Mouse (Mus musculus) lung, adult 18-20 months (tissue): ENCODE data around the gene Tigar.

ENCODE experiments used
- DNase-seq, 2 experiments: peaks; one replicate each; pipeline ENCODE4 v3.0.0; 2022; ENCODE audit warnings: mixed read lengths in 2 of 2

Tigar gene

DNA sequence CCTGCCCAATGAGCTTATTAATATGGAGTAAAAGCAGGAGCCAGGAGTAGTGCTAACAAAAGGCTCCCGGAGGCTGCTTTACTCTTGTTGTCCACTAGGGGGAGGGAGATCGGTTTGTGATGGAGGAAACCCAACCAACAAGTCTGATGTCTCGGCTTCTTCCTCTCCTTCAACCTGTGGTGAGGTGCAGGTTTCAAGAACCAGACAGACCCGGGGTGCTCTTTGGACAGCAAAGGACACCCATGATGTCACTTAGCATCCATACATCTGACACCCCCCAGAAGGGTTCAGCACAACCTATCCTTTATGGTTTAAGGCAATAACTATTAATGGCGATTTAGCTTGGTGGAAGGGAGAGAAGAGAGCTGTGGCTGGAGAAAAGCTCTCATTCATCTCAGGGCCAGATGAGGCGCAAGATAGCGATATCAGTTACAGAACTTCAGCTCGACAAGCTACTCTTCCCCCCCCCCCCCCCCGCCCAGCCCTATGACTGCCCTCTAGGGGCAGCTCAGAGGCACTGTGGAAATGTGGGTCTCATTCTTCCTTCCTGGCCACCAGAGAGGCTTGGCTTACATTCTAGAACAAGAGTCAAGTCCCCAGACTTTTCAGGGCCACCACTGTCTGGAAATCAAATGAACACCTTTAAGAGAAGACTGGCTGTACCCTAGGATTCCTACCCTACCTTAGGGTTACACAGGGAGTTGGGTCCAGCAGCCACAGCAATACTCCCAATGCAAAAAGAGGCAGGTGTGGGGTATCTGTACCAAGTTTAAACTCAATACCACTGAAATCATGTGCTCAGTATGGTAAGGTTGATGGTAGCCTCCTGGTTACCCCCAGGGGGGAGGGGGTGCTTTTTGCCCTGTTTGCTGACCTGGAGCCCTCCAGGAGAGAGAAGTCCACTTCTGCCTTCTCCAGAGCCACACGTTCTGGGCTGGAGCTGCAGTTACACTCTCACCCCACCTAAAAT is 33.1 kb upstream of the Tigar start:
- DNase-seq = peak; percentile 22 to 58

GRCm38 (mm10) chr6:127138962-127139361 is 29.6 kb upstream of the Tigar start:
- DNase-seq = no peak

- DNase-seq = no peak
Measured at GRCm38 (mm10) chr6:127133433-127134245, 24.3 kb upstream of the Tigar start.

GRCm38 (mm10) chr6:127132719-127133118 is 23.4 kb upstream of the Tigar start:
- DNase-seq = no peak

GRCm38 (mm10) chr6:127131946-127132345 is 22.6 kb upstream of the Tigar start:
- no peak for DNase-seq

DNA sequence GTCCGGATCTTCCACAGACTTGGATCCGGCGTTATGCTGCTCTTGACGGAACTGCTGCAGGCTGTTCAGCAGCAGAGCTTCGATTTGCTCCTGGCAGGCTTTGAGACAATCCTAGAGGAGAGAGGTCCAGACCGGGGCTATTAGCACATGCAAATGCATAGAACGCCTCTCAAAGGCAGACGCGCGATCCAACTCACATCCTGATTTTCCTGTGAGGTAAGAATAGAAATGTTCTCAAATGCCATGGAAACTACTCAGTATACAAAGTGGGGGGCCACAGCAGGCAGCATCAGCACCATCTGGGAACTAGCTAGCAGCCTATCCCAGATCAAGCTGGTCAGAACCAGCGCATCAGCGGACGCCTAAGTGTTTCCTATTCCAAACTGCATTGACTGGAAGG is 21.0 kb upstream of the Tigar start:
- DNase-seq = no peak

GRCm38 (mm10) chr6:127129659-127130058 is 20.3 kb upstream of the Tigar start:
- DNase-seq = peak in 1 of 2 experiments; percentile 25

DNA sequence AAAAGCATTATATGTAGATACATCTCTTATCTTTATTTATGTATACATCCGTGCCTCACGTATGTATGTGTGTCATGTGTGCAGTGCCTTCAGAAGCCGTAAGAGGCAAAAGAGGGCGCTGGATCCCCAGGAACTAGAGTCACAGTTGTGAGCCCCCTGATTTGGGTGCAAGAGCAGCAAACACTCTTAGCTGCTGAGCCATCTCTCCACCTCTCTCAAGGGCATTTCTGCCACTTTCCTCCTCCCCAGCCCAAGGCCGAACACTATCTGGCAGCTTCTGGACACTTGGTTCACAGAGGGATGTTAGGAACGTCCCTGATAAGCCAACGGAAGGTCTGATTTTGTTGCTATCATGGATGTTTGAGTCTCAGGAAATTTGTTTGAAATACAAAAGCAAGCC is 14.1 kb upstream of the Tigar start:
- no peak for DNase-seq

DNA sequence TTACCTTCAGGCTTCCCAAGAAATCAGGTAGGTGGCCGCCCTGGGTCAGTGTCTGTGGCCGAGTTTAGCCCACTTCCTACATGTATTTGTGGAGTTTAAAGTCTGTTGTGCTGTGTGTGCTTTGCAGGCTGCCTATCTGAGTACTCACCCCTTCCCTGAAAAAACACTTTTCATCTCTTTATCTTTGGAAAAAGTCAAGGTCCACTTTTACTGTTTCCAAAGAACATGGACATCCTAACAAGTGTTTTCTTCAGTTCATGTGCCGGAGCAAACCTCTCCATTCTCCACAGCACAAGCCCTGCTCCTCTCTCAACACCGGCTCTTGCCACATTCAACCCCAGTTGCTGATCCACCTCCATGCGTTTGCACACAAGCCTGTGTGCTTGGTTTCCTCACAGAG is 13.6 kb upstream of the Tigar start:
- no peak for DNase-seq

- no peak for DNase-seq
Measured at GRCm38 (mm10) chr6:127122221-127122806, 13.0 kb upstream of the Tigar start.

GRCm38 (mm10) chr6:127114753-127115456 is 5.5 kb upstream of the Tigar start:
- DNase-seq = no peak

- no peak for DNase-seq
Measured at GRCm38 (mm10) chr6:127108368-127109060, 843 bp downstream of the Tigar start.

DNA sequence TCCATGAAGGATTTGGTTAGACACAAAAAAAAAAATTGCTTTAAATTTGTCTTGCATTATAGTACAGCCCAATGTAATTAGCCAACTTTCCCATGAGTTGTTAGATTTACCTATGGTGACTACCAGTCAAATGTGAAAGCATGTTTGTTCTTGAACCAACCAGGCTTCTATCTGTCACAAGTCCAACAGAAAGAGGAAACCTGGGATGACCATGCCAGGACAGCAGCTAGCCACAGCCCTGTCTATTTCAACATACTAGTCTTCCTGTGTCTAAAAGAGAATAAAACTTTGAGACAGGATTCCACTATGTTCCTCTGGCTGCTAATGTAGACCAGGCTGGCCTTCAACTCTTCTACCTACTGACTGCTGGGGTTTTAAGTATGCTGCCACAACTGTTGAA is 1.9 kb downstream of the Tigar start:
- DNase-seq = no peak

GRCm38 (mm10) chr6:127106726-127107125 is 2.6 kb downstream of the Tigar start:
- DNase-seq = peak; percentile 45 to 59

DNA sequence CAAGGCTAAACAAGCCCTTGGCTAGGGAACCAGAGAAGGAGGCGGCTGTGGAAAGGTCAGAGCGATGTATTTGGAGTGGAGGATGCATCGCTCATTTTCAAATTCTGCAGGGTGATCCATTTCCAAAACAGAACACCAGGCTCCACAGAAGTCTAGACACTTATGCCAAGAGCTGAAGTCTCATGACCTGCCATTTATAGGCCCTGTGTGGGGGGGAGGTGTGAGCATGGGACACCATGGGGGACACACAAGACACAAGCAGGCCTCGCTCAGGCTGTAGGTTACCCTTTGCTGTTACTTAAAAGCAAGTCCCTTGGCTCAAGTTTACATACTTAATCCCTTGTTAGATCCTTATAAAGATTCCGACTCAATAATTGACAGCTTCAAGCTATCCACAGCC is 3.2 kb downstream of the Tigar start:
- DNase-seq = no peak

DNA sequence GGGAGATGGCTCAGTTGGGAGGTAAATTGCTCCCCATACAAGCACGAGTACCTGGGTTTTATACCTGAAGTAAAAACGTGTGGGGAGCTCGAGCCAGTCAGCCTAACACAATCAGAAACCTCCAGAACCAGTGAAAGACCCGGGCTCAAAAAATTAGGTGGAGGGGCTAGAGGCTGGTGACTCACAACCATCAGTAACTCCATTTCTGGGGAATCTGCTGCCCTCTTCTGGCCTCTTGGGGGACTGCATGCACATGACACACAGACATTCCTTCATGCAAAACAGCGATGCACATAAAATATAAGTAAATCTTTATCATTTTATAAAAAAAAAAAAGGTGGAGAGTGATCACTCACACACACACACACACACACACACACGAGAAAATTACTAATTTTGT is 4.2 kb downstream of the Tigar start:
- DNase-seq = peak in 1 of 2 experiments; percentile 14

- no peak for DNase-seq
Measured at GRCm38 (mm10) chr6:127104396-127105029, 4.8 kb downstream of the Tigar start.

GRCm38 (mm10) chr6:127103506-127104275 is 5.7 kb downstream of the Tigar start:
- DNase-seq = no peak

- no peak for DNase-seq
Measured at GRCm38 (mm10) chr6:127094565-127094964, 14.8 kb downstream of the Tigar start.

- no peak for DNase-seq
Measured at GRCm38 (mm10) chr6:127086739-127087138, 22.6 kb downstream of the Tigar start.

DNA sequence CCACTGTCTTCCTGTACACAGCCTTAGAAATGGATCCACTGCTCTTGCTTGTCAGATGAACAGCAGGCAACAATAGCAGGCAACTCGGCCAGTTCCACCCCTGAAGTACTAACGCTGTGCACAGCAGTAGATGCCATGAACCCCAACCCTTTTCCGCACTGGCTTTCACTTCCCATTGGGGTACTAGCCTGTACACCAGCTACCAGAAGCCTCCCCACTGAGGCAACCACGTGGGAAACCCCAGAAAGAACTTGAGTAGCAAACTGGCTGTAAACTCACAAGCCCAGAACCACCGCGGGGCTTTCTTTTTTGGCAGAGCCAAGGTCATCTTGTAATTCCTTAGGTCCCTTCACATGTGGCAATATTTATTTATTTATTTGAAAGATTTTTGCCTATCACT is 27.5 kb downstream of the Tigar start:
- no peak for DNase-seq
